Mouse (Mus musculus) hindbrain, embryonic 14.5 days (tissue): ENCODE results near the gene Klrb1. TPM values are rescaled to one million over a fixed set of nuclear protein-coding genes. Genes with fewer than 3 reads are reported as not detected.

ENCODE experiments used
- polyA plus RNA-seq: library from polyadenylated mRNA; unstranded; fragments of >200 nt; fragmentation: Nextera tagmentation; extraction: Ambion mirVana; gene quantifications from 2 replicates; pipeline ENCODE4 v1.2.1, GENCODE M21; 2014

The Klrb1 gene
- polyA plus RNA-seq, 1 experiment from 2014 or later: 0.51 TPM

Other genes with a start within 250 kb of the Klrb1 start
- 0.13 and 0.70 TPM in 2 replicates for gene Pzp, start 196.3 kb downstream of the Klrb1 start, polyA plus RNA-seq
- gene A2ml1, start 141.5 kb downstream of the Klrb1 start, polyA plus RNA-seq: 1.3 and 2.3 TPM in 2 replicates
- gene Klrb1a, start 99.5 kb downstream of the Klrb1 start, polyA plus RNA-seq: not detected in 2 replicates
- gene Clec2h, start 60.7 kb downstream of the Klrb1 start, polyA plus RNA-seq: not detected in 2 replicates
- gene Klrb1c, start 66.2 kb upstream of the Klrb1 start, polyA plus RNA-seq: 0.23 TPM in 1 of 2 replicates, not detected in the other
- not detected in 2 replicates for gene Gm44511, start 103.3 kb upstream of the Klrb1 start, polyA plus RNA-seq
- not detected in 2 replicates for gene Klrb1b, start 103.3 kb upstream of the Klrb1 start, polyA plus RNA-seq
- gene Clec2i, start 164.5 kb upstream of the Klrb1 start, polyA plus RNA-seq: not detected in 2 replicates
- 0.52 TPM in 2 replicates for gene BC035044, start 168.1 kb upstream of the Klrb1 start, polyA plus RNA-seq
- gene Clec2g, start 211.3 kb upstream of the Klrb1 start, polyA plus RNA-seq: not detected in 2 replicates